Mouse (Mus musculus) kidney, embryonic 15.5 days (tissue): Measurements from ENCODE around the gene Cpne9. TPM values are rescaled to one million over a fixed set of nuclear protein-coding genes. Genes with fewer than 3 reads are reported as not detected.

Experiments
- ATAC-seq: fragments of 200-750 bp; cut with Nextera tagmentation; replicated peaks from 2 replicates; pipeline ENCODE4 v1.8.0; 2017; ENCODE audit warnings: moderate TSS enrichment; ENCODE audit not compliant: low FRiP score
- H3K27ac ChIP-seq: fragments of 300-500 bp; sonication (generic); 2 replicates; pipeline ENCODE4 v1.5.1; 2015; ENCODE audit warnings: mild to moderate bottlenecking, inconsistent platforms
- H3K27me3 ChIP-seq: fragments of 300-500 bp; sonication (generic); 2 replicates; pipeline ENCODE4 v1.6.1; 2015; ENCODE audit warnings: inconsistent platforms
- H3K36me3 ChIP-seq: fragments of 300-500 bp; sonication (generic); 2 replicates; pipeline ENCODE4 v1.6.1; 2015; ENCODE audit warnings: inconsistent platforms
- H3K4me1 ChIP-seq: fragments of 300-500 bp; sonication (generic); 2 replicates; pipeline ENCODE4 v1.6.1; 2015; ENCODE audit warnings: inconsistent platforms
- H3K4me2 ChIP-seq: fragments of 300-500 bp; sonication (generic); 2 replicates; pipeline ENCODE4 v1.6.1; 2015; ENCODE audit warnings: moderate library complexity, mild to moderate bottlenecking, inconsistent platforms
- H3K4me3 ChIP-seq: fragments of 300-500 bp; sonication (generic); replicated peaks from 2 replicates; pipeline ENCODE4 v1.5.1; 2015; ENCODE audit warnings: mild to moderate bottlenecking, inconsistent platforms
- H3K9ac ChIP-seq: fragments of 300-500 bp; sonication (generic); 2 replicates; pipeline ENCODE4 v1.6.1; 2015; ENCODE audit warnings: mild to moderate bottlenecking, inconsistent platforms
- H3K9me3 ChIP-seq: fragments of 300-500 bp; sonication (generic); replicated peaks from 2 replicates; pipeline ENCODE4 v1.6.1; 2016; ENCODE audit warnings: inconsistent platforms
- WGBS: fragments of 180-500 bp; shearing (Covaris S2); methylation state at CpG from one replicate; pipeline ENCODE4 v1.1.7; 2015; ENCODE audit warnings: mixed read lengths; 5-methylcytosine and 5-hydroxymethylcytosine counted together
- polyA plus RNA-seq: library from polyadenylated mRNA; unstranded; fragments of >200 nt; fragmentation: Nextera tagmentation; extraction: Ambion mirVana; gene quantifications from 2 replicates; pipeline ENCODE4 v1.2.1, GENCODE M21; 2015

Cpne9 gene
- polyA plus RNA-seq, 1 experiment from 2014 or later, result 0.05 TPM

DNA sequence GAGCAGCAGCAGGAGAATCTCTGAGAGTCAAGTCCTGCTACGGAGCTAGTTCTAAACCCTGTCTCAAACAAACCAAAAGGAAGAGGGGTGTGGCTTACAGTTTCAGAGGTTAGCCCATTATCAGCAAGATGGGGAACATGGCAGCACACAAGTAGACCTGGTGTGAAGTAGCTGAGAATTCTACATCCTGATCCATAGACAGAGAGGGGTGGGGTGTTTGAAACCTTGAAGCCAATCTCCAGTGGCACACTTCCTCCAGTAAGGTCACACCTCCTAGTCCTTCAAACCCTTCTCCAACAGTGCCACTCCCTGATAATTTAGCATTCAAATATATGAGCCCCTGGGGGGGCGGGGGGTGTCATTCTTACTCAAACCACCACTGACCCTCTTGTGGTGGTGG, 13.9 kb downstream of the Cpne9 start:
- Histone ChIP-seq H3K4me2 (no peak overlapping the region), H3K4me1 (no peaks in the 10 kb centered on the region), H3K4me3 (no peak overlapping the region), H3K27ac (no peak overlapping the region), H3K36me3 (no peaks in the 10 kb centered on the region), H3K9me3 (no peaks in the 10 kb centered on the region), H3K27me3 (no peaks in the 10 kb centered on the region), H3K9ac (no peak overlapping the region)
- no peak for ATAC-seq
- 85% methylated on average over 2 of the region's 2 CpGs for WGBS

DNA sequence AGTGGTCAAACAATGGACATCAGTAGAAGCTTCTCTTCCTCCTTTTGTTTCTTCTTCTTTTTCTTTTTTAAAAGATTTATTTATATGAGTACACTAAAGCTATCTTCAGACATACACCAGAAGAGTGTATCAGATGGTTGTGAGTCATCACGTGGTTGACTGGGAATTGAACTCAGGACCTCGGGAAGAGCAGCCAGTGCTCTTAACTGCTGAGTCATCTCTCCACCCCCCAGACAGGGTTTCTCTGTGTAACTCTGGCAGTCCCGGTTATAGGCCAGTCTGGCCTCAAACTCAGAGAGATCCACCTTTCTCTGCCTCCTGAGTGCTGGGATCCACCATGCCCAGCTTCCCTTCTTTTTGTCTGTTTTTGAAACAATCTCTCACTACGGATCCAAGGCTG, 14.5 kb downstream of the Cpne9 start:
- no peaks in the 10 kb centered on the region for H3K36me3 ChIP-seq
- no peak for ATAC-seq
- H3K4me2 ChIP-seq, result no peak overlapping the region
- 62% methylated on average over 4 of the region's 4 CpGs for WGBS
- H3K9me3 ChIP-seq, result no peaks in the 10 kb centered on the region
- H3K4me1 ChIP-seq, result no peaks in the 10 kb centered on the region
- H3K27ac ChIP-seq, result no peak overlapping the region
- no peak overlapping the region for H3K9ac ChIP-seq
- H3K4me3 ChIP-seq, result no peak overlapping the region
- H3K27me3 ChIP-seq, result no peaks in the 10 kb centered on the region

DNA sequence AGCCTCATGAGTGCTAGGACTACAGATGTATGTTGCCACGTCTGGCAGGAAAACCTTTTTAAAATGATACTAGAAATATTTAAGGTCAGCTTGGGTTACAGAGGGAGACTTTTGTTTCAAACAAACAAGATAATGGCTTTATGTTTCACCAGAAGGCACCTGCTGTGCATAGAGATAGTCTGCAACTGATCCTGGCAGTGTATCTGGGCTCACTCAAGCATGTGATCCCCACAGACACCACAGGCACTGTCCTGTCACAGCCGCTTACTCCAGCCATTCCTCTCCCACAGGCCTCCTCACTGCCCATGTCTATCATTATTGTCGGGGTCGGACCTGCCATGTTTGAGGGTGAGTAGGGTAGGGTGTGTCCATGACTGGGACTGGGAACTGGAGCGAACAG, 19.2 kb downstream of the Cpne9 start:
- ATAC-seq, result no peak
- no peak overlapping the region for H3K4me2 ChIP-seq
- H3K27me3 ChIP-seq, result no peaks in the 10 kb centered on the region
- no peaks in the 10 kb centered on the region for H3K36me3 ChIP-seq
- peaks cover 6% of the 10 kb centered on the region; the same call in 1 of the 2 replicates for H3K4me1 ChIP-seq
- no peak overlapping the region for H3K9ac ChIP-seq
- no peaks in the 10 kb centered on the region for H3K9me3 ChIP-seq
- WGBS, result 71% methylated on average over 5 of the region's 5 CpGs
- H3K27ac ChIP-seq, result no peak overlapping the region
- no peak overlapping the region for H3K4me3 ChIP-seq

GRCm38 (mm10) chr6:113302258-113302657, 20.2 kb downstream of the Cpne9 start:
- Histone ChIP-seq H3K4me2 (no peak overlapping the region), H3K4me1 (peaks cover 6% of the 10 kb centered on the region; the same call in 1 of the 2 replicates), H3K9me3 (no peaks in the 10 kb centered on the region), H3K9ac (no peak overlapping the region), H3K4me3 (no peak overlapping the region), H3K27ac (no peak overlapping the region), H3K27me3 (no peaks in the 10 kb centered on the region), H3K36me3 (no peaks in the 10 kb centered on the region)
- 19% methylated on average over 3 of the region's 3 CpGs for WGBS
- ATAC-seq, result no peak

GRCm38 (mm10) chr6:113306322-113306985, 24.3 kb downstream of the Cpne9 start:
- peak overlapping the region; percentile 99 for H3K27ac ChIP-seq
- no peaks in the 10 kb centered on the region for H3K9me3 ChIP-seq
- peak overlapping the region; percentile 99 for H3K9ac ChIP-seq
- peak overlapping the region; percentile 99 for H3K4me3 ChIP-seq
- WGBS, result under 1% methylated on average over 49 of the region's 50 CpGs
- H3K36me3 ChIP-seq, result peaks cover 19% of the 10 kb centered on the region
- peak overlapping the region; percentile 96 for H3K4me2 ChIP-seq
- ATAC-seq, result peak; percentile 99
- H3K4me1 ChIP-seq, result peaks cover 29% of the 10 kb centered on the region
- no peaks in the 10 kb centered on the region for H3K27me3 ChIP-seq

- peaks cover 23% of the 10 kb centered on the region for H3K36me3 ChIP-seq
- peak within 1 kb of the TSS; percentile 99 for H3K4me3 ChIP-seq
- H3K9ac ChIP-seq, result peak within 1 kb of the TSS; percentile 99
- H3K27me3 ChIP-seq, result no peaks in the 10 kb centered on the region
- H3K9me3 ChIP-seq, result no peaks in the 10 kb centered on the region
- peak within 1 kb of the TSS; percentile 99 for H3K27ac ChIP-seq
- peaks cover 29% of the 10 kb centered on the region for H3K4me1 ChIP-seq
- WGBS, result under 1% methylated on average over 32 of the region's 32 CpGs
- peak; percentile 48 for ATAC-seq
- H3K4me2 ChIP-seq, result peak within 1 kb of the TSS; percentile 96
Observed at GRCm38 (mm10) chr6:113306986-113307349, 24.9 kb downstream of the Cpne9 start, which contains the start of gene Brpf1. Gene Brpf1 (plus strand): TSS chr6:113307137.

DNA sequence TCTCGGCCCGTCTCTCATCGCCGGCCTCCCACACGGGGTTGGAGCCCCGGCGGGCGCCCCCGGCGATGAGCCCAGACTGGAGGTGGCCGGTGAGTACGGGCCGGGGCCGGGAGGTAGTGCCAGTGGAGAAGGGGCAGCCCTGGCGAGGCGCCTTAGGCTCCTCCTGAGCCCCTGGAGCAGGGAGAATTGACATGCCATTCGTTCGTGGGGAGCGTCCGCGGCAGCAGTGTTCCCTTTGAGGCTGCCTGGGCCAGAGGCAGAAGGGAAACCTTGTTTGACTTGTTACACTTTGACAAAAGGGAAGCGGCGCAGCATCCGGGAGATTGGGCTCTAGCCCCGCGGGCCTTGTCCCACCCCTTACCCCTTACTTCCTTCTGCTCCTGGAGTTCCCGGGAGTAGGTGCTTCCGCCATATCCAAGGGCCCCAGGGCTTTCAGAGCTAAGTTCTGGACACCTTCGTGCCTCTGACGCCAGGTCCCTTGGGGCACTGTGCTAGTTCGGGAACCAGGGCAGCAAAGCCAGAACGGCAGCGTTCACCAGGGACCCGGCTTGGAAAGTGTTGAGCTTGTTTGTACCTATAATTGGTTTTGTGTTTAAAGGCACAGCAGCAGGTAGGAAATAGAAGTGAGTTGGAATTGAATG, 25.5 kb downstream of the Cpne9 start:
- H3K36me3 ChIP-seq, result peaks cover 29% of the 10 kb centered on the region
- H3K9me3 ChIP-seq, result no peaks in the 10 kb centered on the region
- WGBS, result under 1% methylated on average over 34 of the region's 34 CpGs

DNA sequence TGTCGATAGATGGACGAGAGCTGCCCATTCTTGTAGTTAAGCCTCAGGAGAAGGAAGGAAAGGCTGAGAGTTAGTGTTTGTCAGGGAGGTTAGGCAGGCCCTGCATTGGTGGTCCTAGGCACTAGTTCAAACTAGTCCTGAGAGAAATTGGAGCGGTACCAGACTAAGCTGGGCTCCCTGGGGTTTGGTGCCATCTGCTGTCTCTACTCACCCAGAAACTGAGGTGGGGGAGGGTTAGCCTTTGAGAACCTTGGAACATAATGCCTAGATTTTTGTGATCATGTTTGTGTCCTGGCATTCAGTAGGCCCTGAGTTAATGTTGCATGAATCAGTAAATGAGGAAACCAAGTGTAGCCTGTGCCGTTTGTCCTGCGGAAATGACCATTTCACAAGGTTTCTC, 26.0 kb downstream of the Cpne9 start:
- ATAC-seq, result no peak
- H3K36me3 ChIP-seq, result peaks cover 35% of the 10 kb centered on the region
- H3K4me1 ChIP-seq, result peaks cover 29% of the 10 kb centered on the region
- H3K27ac ChIP-seq, result peak overlapping the region; percentile 99
- no peaks in the 10 kb centered on the region for H3K9me3 ChIP-seq
- no peaks in the 10 kb centered on the region for H3K27me3 ChIP-seq
- peak overlapping the region; percentile 99 for H3K9ac ChIP-seq
- peak overlapping the region; percentile 99 for H3K4me3 ChIP-seq
- peak overlapping the region; percentile 96 for H3K4me2 ChIP-seq
- whole genome bisulfite sequencing, result 15% methylated on average over 5 of the region's 5 CpGs

More for the DNA sequence above, 25.5 kb downstream of the Cpne9 start:
- Histone ChIP-seq H3K4me2 (peak overlapping the region; percentile 96), H3K9ac (peak overlapping the region; percentile 99), H3K27ac (peak overlapping the region; percentile 99), H3K27me3 (no peaks in the 10 kb centered on the region), H3K4me1 (peaks cover 29% of the 10 kb centered on the region), H3K4me3 (peak overlapping the region; percentile 99)
- ATAC-seq, result no peak

DNA sequence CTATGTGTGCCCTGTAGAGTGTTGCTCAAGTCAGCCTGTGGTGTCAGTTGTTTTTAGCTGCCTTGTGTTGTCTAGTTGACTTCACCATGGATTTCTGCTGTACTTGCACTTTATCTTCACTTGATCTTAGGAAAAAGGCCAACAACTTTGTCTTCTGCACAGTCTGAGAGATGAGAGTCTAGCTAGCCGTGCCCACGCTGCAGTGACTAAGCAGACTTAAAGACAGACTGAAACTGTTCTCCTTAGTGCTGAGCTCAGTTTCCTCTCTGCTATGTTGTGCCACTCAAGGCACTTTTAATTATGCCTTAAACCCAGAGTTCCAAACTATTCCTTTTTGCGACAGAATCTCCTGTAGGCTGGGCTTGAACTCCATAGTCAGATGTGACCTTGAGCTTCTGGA, 33.9 kb downstream of the Cpne9 start:
- 96% methylated on average over 3 of the region's 3 CpGs for WGBS
- Histone ChIP-seq H3K9ac (no peak overlapping the region), H3K4me2 (no peak overlapping the region), H3K9me3 (no peaks in the 10 kb centered on the region), H3K4me1 (no peaks in the 10 kb centered on the region), H3K27me3 (no peaks in the 10 kb centered on the region), H3K36me3 (peaks cover 97% of the 10 kb centered on the region), H3K27ac (no peak overlapping the region), H3K4me3 (no peak overlapping the region)
- ATAC-seq, result no peak

DNA sequence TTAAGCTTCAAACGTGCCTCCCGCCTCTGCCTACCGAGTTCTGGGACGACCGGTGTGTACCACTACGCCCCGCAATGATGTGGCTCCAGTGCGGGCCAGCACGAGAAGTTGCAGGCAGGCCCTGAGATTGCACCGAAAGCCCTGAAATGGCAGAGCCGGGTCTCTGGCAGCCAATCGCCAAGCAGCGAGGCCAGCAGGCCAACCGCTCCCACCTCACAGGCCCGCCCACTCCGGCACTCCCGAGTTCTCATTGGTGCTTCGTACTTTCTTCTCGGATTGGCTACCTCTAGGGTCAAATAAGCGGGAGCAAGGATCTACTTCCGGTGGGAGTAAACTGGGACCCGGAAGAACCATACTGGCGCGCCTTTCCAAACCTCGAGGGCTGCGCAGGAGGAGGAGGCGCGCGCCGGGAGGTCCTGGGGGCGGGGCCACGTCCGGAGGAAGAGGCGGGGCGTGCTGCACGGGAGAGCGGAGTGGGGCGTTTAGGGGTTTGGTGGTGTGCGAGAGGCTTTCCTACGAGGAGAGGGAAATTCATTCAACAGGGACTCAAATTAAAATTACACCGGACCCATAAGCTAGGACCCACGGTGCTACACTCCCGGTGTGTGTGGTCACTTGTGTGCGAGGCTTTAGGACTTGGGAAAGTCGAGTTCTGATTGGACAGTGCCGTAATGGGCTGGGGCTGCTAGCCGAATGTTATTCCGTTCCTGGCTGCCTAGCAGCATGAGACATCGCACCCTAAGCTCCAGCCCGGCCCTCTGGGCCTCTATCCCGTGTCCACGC, 44.6 kb downstream of the Cpne9 start, which contains the start of gene Ogg1:
Gene Ogg1, plus strand, starts transcription at position 440 of the 783 bp plus-strand sequence.
- H3K27me3 ChIP-seq, result no peaks in the 10 kb centered on the region
- H3K4me1 ChIP-seq, result peaks cover 15% of the 10 kb centered on the region
- H3K36me3 ChIP-seq, result peaks cover 71% of the 10 kb centered on the region
- H3K27ac ChIP-seq, result peak within 1 kb of the TSS; percentile 95
- no peaks in the 10 kb centered on the region for H3K9me3 ChIP-seq
- peak within 1 kb of the TSS; percentile 65 for H3K4me3 ChIP-seq
- WGBS, result under 1% methylated on average over 50 of the region's 52 CpGs
- peak; percentile 99 for ATAC-seq
- peak within 1 kb of the TSS; percentile 64 for H3K9ac ChIP-seq
- H3K4me2 ChIP-seq, result peak within 1 kb of the TSS; percentile 84

- H3K27me3 ChIP-seq, result no peaks in the 10 kb centered on the region
- no peak for ATAC-seq
- 90% methylated on average over 1 of the region's 1 CpGs for WGBS
Observed at GRCm38 (mm10) chr6:113329396-113329795, 47.3 kb downstream of the Cpne9 start.

DNA sequence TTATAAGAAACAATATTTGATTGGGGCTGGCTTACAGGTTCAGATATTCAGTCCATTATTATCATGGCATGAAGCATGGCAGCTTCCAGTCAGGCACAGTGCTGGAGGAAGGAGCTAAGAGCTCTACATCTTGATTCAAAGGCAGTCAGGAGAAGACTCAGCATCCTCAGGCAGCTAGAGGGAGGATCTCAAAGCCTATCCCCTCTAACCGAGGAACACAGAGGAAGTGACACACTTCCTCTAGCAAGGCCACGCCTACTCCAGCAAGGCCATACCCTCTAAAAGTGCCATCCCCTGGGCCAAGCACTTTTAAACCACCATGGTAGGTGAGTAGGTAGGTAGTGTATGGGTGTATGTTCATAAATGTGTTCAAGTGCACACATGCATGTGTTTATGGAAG, 48.4 kb downstream of the Cpne9 start:
- H3K9me3 ChIP-seq, result no peaks in the 10 kb centered on the region
- ATAC-seq, result no peak
- no peak overlapping the region for H3K9ac ChIP-seq
- peaks cover 27% of the 10 kb centered on the region for H3K4me1 ChIP-seq
- H3K27me3 ChIP-seq, result no peaks in the 10 kb centered on the region
- WGBS, result 52% methylated on average over 2 of the region's 2 CpGs
- H3K27ac ChIP-seq, result no peak overlapping the region
- H3K36me3 ChIP-seq, result peaks cover 67% of the 10 kb centered on the region
- no peak overlapping the region for H3K4me3 ChIP-seq
- no peak overlapping the region for H3K4me2 ChIP-seq

More at GRCm38 (mm10) chr6:113329396-113329795, 47.3 kb downstream of the Cpne9 start:
- peaks cover 27% of the 10 kb centered on the region for H3K4me1 ChIP-seq
- no peak overlapping the region for H3K4me3 ChIP-seq
- no peak overlapping the region for H3K9ac ChIP-seq
- H3K9me3 ChIP-seq, result no peaks in the 10 kb centered on the region
- H3K36me3 ChIP-seq, result peaks cover 66% of the 10 kb centered on the region
- H3K4me2 ChIP-seq, result no peak overlapping the region
- peak overlapping the region; percentile 4; the same call in 1 of the 2 replicates for H3K27ac ChIP-seq
